Mouse (Mus musculus) left cerebral cortex, postnatal 25 days (tissue): ENCODE results near the gene Smad5. TPM values are rescaled to one million over a fixed set of nuclear protein-coding genes. Genes with fewer than 3 reads are reported as not detected.

Source experiments
- DNase-seq, 2 experiments: peaks; one replicate each; pipeline ENCODE4 v3.0.0; 2022; ENCODE audit warnings: low spot score in 2 of 2, mixed read lengths in 1 of 2
- intact Hi-C: fragments of 180-260 bp; cut with DNase I; formaldehyde crosslinking; loops from one replicate; pipeline ENCODE4 v1.15.1; 2025
- total RNA-seq, 2 experiments: library from RNA; stranded (reverse); gene quantifications; 2 replicates each; pipeline ENCODE4 v1.2.3; 2021

Smad5 gene
- total RNA-seq, 2 experiments from 2014 or later, result 20.2 to 20.3 TPM

- intact Hi-C loops, result no loop called here
- DNase-seq, result peak; percentile 52 to 76
Measured at GRCm38 (mm10) chr13:56782621-56783020, 79.8 kb downstream of the Smad5 start.

DNA sequence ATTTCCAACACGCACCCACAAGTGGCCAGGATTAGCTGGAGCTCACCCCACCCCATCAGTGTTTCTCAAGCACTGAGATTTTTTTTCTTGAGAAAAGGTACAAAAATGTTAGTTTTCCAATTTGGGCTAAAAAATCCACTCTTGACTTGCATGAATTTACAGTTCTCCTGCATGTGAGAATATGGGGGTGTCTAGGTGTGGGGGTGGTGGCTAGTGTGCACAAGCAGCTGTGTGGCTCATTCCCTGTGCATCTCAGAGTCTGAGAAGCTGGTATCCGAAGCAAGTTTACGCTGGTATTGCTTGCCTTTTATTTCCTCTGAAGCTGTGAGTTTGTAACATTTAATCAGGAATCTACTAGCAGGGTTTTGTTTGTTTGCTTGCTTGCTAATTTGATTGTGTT is 87.9 kb downstream of the Smad5 start:
- DNase-seq, result peak; percentile 45 to 87
- intact Hi-C loops, result loop anchor here (1.0 kb wide), 1 partner anchor 92 kb away; no protein-coding TSS in a partner anchor

Other genes with a start within 250 kb of the Smad5 start
- gene Il9, start 220.8 kb upstream of the Smad5 start, total RNA-seq, result not detected
- 1 to 10 TPM; 4.0 to 7.3 TPM for gene Fbxl21, start 180.5 kb upstream of the Smad5 start, total RNA-seq
- not detected for gene Lect2, start 154.5 kb upstream of the Smad5 start, total RNA-seq
- 1 to 10 TPM; 3.8 to 4.1 TPM for gene Tgfbi, start 93.5 kb upstream of the Smad5 start, total RNA-seq
- 10 to 100 TPM; 10.8 to 15.4 TPM for gene Gm45623, start 50.8 kb downstream of the Smad5 start, total RNA-seq
- gene Trpc7, start 193.0 kb downstream of the Smad5 start, total RNA-seq, result 1 to 10 TPM; 2.0 to 3.6 TPM